Mouse (Mus musculus): ENCODE data around the gene Rgl1.

GRCm38 (mm10) chr1:152592609-152593008 is 173.5 kb downstream of the Rgl1 start:
- no peak for TF ChIP-seq CTCF (IDR thresholded peaks at IDR 0.05; ENCODE audit: extremely low read depth, insufficient read length, insufficient replicate concordance, low read depth, low read length)
- TF ChIP-seq POLR2A (IDR thresholded peaks at IDR 0.05; ENCODE audit: low read depth, low read length) = no peak
